Mouse (Mus musculus) CD4-positive, CD25-positive, alpha-beta regulatory T cell, adult 9 weeks (primary cell): ENCODE measurements around the gene Krtap10-4. TPM values are rescaled to one million over a fixed set of nuclear protein-coding genes. Genes with fewer than 3 reads are reported as not detected.

Experiments used
- polyA plus RNA-seq: library from polyadenylated mRNA; unstranded; fragments of 100-300 nt; shearing (Covaris generic); gene quantifications from one replicate; pipeline ENCODE4 v1.2.1, GENCODE M21; 2017

Krtap10-4 gene
- not detected for polyA plus RNA-seq

DNA sequence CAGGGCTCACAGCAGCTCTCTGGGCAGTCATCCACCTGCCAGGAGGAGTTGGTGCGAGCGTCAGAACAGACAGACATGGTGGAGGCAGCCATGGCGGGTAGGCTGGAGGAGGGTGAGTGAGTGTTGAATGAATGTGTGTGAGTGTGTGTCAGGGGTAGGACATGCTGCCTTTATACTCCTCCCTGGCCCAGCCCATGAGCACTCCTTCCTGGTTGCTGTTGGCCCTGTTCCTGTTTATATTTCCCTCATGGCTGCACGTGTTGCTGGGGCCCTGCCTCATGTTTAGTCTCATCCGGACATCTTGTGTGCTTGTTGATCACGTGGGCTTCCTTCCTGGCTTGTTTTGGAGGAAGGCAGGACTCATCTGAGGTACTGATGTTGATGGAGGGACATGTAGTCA is at the start of gene Krtap10-4:
TSS of gene Krtap10-4 (minus strand) at position 145 of the 400 bp plus-strand sequence.

DNA sequence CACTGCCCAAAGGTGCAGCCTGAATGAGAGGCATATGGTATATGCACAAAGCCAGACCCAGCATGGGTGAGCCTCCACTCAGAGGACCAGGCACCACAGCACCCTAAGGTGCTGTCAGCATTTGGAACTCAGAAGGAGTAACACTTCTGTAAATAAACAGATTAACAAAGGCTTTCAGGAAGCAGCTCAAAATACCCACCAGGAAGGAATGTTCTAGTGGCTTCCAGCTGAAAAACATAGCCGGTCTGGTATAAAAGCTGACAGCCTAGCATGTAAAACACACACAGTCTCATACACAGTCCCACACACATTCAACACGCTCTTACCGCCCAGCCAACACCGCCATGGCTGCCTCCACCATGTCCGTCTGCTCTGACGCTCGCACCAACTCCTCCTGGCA is 34.8 kb upstream of the Krtap10-4 start, which contains the start of gene Gm3285:
TSS of gene Gm3285 (plus strand) at position 301 of the 400 bp plus-strand sequence.

DNA sequence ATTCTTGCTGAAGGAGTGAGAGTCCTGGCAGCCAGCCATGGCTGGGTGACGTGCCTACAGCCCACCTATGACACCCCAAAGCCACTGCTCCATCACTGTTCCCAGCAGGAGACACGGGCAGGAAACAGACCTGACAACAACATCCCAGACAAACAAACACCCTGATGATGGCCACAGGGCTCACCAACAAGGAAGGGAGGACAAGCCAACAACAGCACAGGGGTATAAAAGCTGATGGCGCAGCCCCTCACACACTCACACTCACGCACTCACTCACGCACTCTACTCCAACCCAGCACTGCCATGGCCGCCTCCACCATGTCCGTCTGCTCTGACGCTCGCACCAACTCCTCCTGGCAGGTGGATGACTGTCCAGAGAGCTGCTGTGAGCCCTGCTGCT is 25.7 kb upstream of the Krtap10-4 start, which contains the start of gene Gm10318:
TSS of gene Gm10318 (plus strand) at position 301 of the 400 bp plus-strand sequence.

DNA sequence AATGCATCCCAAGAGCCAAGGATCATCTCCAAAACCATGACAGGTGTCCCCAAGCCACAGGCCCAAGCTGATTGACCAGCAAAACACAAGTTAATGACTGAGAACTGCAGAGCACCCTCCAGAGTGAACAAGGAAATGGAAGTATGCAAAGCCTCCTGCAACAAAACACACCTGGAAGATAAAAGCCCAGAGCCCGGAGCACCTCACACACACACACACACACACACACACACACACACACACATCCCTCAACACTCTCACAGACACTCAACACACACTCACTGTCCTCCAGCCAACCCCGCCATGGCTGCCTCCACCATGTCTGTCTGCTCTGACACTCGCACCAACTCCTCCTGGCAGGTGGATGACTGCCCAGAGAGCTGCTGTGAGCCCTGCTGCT is 19.6 kb upstream of the Krtap10-4 start, which contains the start of gene Gm36176:
TSS of gene Gm36176 (plus strand) at position 301 of the 400 bp plus-strand sequence.

DNA sequence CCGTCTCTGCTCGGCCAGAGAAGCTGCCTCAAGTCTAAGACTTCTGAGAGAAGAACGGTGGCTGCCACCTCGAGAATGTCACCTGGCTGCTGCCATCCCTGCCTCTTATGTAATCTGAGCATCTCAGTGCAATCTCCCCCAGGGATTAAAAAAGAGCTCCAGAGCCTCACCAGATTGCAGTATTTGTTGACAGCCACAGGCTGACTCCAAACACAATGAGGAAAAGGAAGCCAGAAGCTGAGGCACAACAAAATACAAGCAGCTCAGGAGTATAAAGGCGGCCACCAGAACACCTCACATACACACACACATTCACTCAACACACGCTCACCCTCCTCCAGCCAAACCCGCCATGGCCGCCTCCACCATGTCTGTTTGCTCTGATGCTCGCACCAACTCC is 8.8 kb upstream of the Krtap10-4 start, which contains the start of gene Krtap10-10:
TSS of gene Krtap10-10 (plus strand) at position 301 of the 400 bp plus-strand sequence.

DNA sequence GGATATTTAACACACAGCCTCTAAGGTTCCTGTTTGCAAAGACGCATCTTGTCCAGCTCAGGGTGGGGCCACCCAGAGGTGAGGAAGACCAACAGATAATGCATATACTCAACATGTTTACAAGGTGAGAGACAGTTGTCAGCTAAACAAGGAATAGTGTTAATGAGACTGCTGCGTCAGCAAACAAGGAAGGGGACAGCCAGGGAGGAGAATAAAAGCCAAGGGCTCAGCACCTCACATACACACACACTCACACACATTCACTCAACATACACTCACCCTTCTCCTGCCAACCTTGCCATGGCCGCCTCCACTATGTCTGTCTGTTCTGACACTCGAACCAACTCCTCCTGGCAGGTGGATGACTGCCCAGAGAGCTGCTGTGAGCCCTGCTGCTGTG is 12.5 kb downstream of the Krtap10-4 start, which contains the start of gene Gm2696:
TSS of gene Gm2696 (plus strand) at position 301 of the 400 bp plus-strand sequence.

DNA sequence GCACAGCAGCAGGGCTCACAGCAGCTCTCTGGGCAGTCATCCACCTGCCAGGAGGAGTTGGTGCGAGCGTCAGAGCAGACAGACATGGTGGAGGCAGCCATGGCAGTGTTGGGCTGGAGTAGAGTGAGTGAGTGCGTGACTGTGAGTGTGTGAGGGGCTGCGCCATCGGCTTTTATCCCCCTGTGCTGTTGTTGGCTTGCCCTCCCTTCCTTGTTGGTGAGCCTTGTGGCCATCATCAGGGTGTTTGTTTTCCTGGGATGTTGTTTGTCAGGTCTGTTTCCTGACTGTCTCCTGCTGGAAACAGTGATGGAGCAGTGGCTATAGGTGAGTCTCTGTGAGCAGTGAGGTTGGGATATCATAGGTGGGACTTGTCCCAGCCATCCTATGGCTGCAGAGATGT is 15.2 kb downstream of the Krtap10-4 start, which contains the start of gene Gm9507:
TSS of gene Gm9507 (minus strand) at position 101 of the 400 bp plus-strand sequence.

DNA sequence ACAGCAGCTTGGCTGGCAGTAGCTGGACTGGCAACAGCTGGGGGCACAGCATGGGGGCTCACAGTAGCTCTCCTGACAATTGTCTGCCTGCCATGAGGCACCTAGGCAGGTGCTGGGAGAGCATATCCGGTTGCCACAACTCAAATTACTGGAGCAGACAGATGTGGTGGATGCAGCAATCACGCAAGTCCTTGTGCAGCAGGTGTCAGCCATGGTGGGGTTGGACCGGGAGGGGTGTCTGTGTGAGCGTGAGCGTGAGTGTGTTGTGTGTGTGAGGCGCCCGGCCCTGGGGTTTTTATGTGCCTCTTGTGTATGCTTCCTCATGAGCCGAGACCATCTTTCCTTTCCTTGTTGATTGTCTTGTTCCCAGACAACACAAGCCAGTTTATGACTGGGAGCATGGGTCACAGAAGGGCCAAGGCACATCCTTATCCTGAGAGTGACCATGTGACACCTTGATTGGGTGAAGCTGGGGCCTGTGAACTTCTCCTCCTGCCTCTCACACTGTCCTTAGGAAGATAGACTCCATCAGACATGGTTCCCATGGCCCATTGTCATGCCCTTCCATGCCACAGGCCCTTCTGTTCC is 27.9 kb downstream of the Krtap10-4 start, which contains the start of gene Gm19668:
TSS of gene Gm19668 (minus strand) at position 213 of the 588 bp plus-strand sequence.

DNA sequence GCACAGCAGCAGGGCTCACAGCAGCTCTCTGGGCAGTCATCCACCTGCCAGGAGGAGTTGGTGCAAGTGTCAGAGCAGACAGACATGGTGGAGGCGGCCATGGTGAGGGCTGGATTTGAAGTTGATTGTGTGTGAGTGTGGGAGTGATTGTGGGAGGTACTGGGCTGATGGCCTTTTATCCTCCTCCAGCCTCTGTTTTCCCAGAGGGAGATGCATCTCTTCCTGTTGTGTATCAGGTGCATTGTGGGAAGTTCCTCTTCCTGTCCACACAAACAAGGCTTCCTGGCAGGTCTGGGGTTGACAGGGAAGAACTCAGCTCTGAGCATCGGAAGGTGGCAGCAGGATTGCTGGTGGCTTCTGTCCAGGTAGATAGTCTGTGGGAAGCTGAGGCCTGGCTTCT is 31.9 kb downstream of the Krtap10-4 start, which contains the start of gene Gm9639:
TSS of gene Gm9639 (minus strand) at position 101 of the 400 bp plus-strand sequence.

DNA sequence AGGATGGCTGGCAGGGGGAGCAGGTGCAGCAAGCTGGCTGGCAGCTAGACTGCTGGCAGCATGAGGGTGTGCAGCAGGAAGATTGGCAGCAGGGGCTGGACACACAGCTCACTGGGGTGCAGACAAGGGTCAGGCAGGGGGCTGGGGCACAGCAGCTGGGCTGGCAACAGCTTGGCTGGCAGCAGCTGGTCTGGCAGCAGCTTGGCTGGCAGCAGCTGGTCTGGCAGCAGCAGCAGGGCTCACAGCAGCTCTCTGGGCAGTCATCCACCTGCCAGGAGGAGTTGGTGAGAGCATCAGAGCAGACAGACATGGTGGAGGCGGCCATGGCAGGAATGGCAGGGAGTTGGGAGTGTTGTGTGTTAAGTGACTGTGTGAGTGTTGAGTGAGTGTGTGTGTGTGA is 39.0 kb downstream of the Krtap10-4 start, which contains the start of gene Gm7137:
TSS of gene Gm7137 (minus strand) at position 325 of the 400 bp plus-strand sequence.

DNA sequence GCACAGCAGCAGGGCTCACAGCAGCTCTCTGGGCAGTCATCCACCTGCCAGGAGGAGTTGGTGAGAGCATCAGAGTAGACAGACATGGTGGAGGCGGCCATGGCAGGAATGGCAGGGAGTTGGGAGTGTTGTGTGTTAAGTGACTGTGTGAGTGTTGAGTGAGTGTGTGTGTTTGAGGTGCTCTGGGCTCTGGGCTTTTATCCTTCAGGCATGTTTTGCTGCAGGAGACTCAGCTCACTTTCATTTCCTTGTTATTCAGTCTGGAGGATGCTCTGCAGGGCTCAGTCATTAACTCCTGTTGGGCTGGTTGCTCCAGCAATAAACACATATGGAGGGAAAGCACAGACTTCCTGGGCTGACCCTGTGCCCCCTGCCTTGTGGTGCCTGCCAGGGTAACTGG is 44.5 kb downstream of the Krtap10-4 start, which contains the start of gene Gm3250:
TSS of gene Gm3250 (minus strand) at position 101 of the 400 bp plus-strand sequence.

DNA sequence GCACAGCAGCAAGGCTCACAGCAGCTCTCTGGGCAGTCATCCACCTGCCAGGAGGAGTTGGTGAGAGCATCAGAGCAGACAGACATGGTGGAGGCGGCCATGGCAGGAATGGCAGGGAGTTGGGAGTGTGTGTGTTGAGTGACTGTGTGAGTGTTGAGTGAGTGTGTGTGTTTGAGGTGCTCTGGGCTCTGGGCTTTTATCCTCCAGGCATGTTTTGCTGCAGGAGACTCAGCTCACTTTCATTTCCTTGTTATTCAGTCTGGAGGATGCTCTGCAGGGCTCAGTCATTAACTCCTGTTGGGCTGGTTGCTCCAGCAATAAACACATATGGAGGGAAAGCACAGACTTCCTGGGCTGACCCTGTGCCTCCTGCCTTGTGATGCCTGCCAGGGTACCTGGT is 50.1 kb downstream of the Krtap10-4 start, which contains the start of gene Gm7138:
TSS of gene Gm7138 (minus strand) at position 101 of the 400 bp plus-strand sequence.

Other genes starting within 250 kb of the Krtap10-4 start
- gene Pttg1ip, start 245.4 kb downstream of the Krtap10-4 start, polyA plus RNA-seq: 129 TPM
- gene Sumo3, start 221.0 kb downstream of the Krtap10-4 start, polyA plus RNA-seq: 129 TPM
- not detected for gene Gm49325, start 220.9 kb downstream of the Krtap10-4 start, polyA plus RNA-seq
- 62.1 TPM for gene Ube2g2, start 204.8 kb downstream of the Krtap10-4 start, polyA plus RNA-seq
- gene Tspear, start 140.5 kb downstream of the Krtap10-4 start, polyA plus RNA-seq: 0.87 TPM
- not detected for gene Gm19402, start 136.3 kb downstream of the Krtap10-4 start, polyA plus RNA-seq
- gene Gm9508, start 129.9 kb downstream of the Krtap10-4 start, polyA plus RNA-seq: not detected
- gene Gm10272, start 120.5 kb downstream of the Krtap10-4 start, polyA plus RNA-seq: not detected
- not detected for gene Gm10024, start 115.6 kb downstream of the Krtap10-4 start, polyA plus RNA-seq
- gene Gm10142, start 111.3 kb downstream of the Krtap10-4 start, polyA plus RNA-seq: not detected
- gene Krtap12-1, start 106.5 kb downstream of the Krtap10-4 start, polyA plus RNA-seq: not detected
- not detected for gene Gm10100, start 100.6 kb downstream of the Krtap10-4 start, polyA plus RNA-seq
- not detected for gene Gm18596, start 84.5 kb downstream of the Krtap10-4 start, polyA plus RNA-seq
- gene Gm9736, start 75.7 kb downstream of the Krtap10-4 start, polyA plus RNA-seq: not detected
- not detected for gene Gm3233, start 67.4 kb downstream of the Krtap10-4 start, polyA plus RNA-seq
- gene Gm3238, start 55.8 kb downstream of the Krtap10-4 start, polyA plus RNA-seq: not detected
- not detected for gene Gm7138, start 50.2 kb downstream of the Krtap10-4 start, polyA plus RNA-seq
- not detected for gene Gm3250, start 44.6 kb downstream of the Krtap10-4 start, polyA plus RNA-seq
- gene Gm7137, start 38.9 kb downstream of the Krtap10-4 start, polyA plus RNA-seq: not detected
- not detected for gene Gm9639, start 32.0 kb downstream of the Krtap10-4 start, polyA plus RNA-seq
- not detected for gene Gm19668, start 28.0 kb downstream of the Krtap10-4 start, polyA plus RNA-seq
- not detected for gene Gm9507, start 15.3 kb downstream of the Krtap10-4 start, polyA plus RNA-seq
- not detected for gene Gm2696, start 12.4 kb downstream of the Krtap10-4 start, polyA plus RNA-seq
- not detected for gene Krtap10-10, start 8.9 kb upstream of the Krtap10-4 start, polyA plus RNA-seq
- gene Gm36176, start 19.7 kb upstream of the Krtap10-4 start, polyA plus RNA-seq: not detected
- not detected for gene Gm10318, start 25.8 kb upstream of the Krtap10-4 start, polyA plus RNA-seq
- not detected for gene Gm3285, start 34.9 kb upstream of the Krtap10-4 start, polyA plus RNA-seq
- gene Lrrc3, start 75.4 kb upstream of the Krtap10-4 start, polyA plus RNA-seq: not detected
- gene Trpm2, start 143.5 kb upstream of the Krtap10-4 start, polyA plus RNA-seq: 0.53 TPM
- 11.0 TPM for gene 1810043G02Rik, start 151.4 kb upstream of the Krtap10-4 start, polyA plus RNA-seq
- gene Pfkl, start 183.0 kb upstream of the Krtap10-4 start, polyA plus RNA-seq: 98.7 TPM
- not detected for gene Dnmt3l, start 214.9 kb upstream of the Krtap10-4 start, polyA plus RNA-seq
- gene Aire, start 216.5 kb upstream of the Krtap10-4 start, polyA plus RNA-seq: 0.27 TPM
- 10.6 TPM for gene Icosl, start 242.2 kb upstream of the Krtap10-4 start, polyA plus RNA-seq